Mouse (Mus musculus): ENCODE data around the gene Spp2. TPM values are rescaled to one million over a fixed set of nuclear protein-coding genes. Genes with fewer than 3 reads are reported as not detected.
A peak's percentile ranks its signal among the peaks of the same experiment; 100 is the strongest.

Spp2 gene
- total RNA-seq (2021), result under 1 TPM in 1 of 2 experiments, not detected in 1; 0.52 TPM
- long read RNA-seq, experiment 1, result 0 reads
- long read RNA-seq, experiment 2, result 0 reads

DNA sequence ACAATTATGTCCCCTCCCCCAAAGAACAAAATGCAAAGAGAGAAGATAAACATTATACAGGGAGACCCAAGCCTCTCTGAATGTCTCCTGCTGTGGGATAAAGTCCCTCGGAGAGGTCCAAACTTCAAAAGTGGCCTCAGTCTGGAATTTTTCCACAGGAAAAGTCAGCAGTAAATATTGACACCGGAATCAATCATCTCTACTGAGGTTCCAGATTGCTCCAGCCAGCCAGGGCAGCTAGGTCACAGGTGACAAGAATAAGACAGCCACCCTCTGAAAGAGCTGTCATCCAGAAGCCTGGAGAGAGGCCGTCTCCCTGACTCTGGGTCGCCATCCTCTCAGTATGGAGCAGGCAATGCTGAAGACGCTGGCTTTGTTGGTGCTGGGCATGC lies at the start of gene Spp2:
Gene Spp2 (plus strand): TSS at position 155 of the 392 bp plus-strand sequence.
- DNase-seq, result no peak

DNA sequence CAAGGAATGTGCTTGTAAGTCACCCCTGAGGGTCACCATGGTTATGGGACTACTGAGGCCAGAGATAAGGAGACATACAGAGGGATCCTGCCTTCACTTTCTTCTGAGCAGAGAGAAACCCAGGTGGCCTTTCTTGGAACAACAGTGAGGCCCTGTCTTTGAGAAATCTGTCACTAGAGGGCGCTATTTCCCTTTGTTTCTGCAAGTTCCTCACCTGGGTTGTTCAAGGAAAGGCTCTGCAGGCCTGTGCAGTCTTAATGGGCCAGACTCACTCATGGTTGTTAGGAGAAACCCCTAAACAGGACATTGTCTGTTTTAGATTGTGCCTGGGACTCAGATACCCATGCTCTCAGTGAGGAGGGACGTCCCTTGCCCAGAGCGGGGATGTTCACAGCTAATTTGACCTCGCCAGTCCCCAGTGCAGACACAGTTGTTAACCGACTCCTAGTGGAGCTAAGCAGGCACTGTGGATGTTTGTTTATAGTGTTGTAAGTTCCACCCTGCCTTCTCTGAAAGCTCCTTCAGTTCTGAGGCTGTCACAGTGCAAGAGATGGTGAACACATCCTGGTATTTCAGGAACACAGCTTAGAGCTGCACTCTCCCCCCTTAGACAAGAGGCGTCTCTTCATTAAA lies 49.2 kb upstream of the Spp2 start:
- DNase-seq, result peak; percentile 18

DNA sequence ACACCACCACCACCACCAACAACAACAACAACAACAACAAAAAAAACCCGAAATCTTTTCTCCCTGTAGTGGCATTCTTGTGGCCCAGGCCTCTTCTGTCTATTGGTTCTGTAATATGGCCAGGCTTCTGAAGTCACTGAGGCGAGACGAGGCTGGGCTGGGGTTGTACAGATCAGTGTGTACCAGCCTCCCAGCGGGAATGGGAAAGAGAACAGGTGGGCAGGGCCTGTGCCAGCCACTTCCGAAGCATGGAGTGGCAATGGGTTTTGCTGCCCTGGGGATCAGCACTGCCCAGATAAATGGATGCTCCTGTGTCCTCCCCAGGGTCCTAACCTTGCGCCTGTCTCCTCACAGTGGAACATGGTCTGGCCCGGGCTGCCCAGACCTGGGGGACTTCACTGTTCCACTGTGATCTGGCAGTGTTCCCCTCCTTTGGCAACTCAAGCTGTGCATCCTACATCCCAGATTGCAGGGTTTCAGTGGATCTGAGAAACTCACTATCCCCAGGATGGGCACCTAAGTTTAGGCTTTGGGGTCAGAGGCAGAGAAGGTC lies 48.6 kb upstream of the Spp2 start:
- no peak for DNase-seq

DNA sequence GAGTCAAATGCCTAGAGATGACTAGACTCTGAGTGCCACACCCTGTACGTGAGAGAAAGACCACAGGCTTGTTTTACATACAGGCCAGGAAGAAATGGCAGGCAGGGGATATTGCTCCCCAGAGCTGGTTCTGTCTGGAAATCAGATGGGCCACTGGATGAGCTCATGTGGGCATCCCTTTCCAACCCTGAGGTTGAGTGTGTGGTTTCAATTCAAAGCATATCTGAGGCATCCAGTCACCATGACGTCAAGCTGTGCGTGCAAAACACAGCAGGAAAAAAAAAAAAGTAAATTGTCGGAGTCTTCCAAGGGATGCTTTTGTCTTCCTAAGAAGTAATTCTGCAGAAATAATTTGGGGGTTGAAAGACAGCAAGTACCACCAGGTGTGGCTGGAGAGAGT lies 45.7 kb upstream of the Spp2 start:
- no peak for DNase-seq

DNA sequence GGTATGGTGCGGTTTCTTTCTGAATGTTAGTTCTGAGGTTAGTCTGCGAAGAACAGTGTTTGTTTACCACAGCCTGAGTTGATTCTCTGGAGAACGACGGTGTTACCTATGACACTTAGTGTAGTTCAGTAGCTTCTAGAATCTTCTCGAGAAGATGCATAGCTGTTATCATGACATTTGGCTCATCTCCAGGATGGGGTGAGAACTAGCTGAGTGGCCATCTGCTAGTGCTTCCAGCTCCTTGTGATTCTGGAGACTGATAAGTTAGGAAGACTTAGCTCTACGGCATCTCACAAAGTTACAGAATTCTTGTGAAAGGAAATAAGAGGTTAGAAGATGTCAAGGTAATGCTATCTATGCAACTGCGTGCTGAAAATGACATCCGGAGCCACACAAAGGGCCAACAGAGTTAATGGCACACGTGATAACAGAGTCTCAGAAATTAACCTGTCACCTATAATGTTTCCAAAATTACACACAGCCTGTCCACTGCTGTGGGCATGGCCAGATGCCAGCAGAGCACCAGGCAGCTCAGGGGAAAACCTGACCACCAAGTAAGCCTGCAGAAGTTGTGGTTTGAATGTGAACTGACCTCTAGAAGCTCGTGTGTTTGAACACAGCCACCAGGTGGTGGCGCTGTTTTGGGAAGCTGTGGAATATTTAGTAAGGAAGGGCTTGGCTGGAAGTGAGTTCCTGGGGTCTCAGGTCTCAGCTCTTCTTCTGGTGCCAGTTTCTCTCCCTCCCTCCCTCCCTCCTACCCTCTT lies 39.7 kb upstream of the Spp2 start:
- no peak for DNase-seq

DNA sequence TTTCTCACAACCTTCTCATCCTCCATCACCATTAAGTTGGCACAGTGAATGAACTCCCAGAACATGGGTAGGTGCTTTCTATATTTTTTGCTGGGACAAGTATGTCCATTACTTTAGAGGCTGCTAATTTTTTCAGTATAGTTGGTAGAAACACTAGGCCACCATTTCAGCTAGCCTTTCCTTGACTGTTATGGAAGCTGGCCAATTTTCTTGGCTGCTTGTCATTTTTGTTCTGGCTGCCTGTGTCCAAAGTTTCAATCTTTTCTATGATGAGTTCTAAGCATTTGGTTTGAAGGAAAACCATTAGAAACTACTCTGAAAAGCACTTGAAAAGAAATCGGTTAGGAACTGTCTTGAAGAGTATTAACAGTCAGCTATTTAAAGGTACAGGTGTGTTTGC lies 28.3 kb upstream of the Spp2 start:
- no peak for DNase-seq

DNA sequence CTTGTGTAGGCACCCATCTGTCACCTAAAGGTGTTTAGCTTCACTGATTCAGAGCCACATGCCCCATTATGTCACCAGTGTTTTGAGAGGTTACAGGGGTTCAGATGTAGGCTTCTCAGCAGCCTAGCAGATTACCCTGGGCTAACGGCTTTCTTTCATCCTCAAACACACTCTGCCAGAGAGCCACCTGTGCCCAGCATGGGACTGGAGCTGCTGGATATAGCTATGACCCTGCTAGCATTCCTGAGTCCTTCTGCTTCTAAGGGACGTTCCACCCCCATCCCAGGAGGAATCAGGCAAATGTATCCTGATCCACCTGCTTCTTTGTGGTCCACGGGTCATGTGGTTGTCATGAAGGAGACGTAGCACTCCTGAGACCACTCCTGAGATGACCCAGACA lies 15.1 kb upstream of the Spp2 start:
- DNase-seq, result no peak

DNA sequence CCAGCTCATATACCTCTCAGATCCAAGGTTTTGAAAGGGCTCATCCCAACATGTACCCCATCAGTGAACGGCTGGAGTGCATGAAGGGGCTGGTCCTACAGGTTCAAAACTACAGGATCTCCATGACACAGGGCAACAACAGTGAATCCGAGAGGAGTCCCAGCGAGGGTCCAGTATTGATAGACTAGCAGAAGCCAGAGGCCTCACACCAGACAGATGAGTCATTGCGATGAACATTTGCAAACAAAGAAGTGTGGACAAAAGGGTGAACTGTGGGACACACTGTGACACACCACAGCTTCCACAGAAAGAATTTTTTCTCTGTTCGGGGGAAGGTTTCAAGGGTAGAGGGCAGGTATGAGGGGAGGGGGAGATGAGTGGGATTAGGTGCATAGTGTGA lies 13.4 kb upstream of the Spp2 start:
- no peak for DNase-seq

DNA sequence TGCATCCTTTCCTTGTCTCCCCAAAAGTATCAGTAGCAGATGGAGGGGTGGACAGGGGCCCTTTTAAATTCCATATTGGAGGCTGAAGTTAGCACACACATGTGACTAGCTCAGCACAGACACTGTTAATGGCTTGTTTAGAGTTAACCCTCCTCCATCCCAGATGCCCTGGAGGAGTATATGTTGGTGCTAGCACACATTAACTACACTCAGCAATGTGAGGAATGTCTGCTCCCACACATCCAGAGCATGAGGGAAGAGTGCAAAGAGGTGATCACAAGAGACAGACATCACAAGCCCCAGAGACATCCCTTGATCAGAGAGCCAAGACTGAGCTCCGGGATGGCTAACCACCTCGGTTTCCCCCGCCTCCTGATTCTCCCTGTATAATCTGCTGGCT lies 3.4 kb upstream of the Spp2 start:
- no peak for DNase-seq

DNA sequence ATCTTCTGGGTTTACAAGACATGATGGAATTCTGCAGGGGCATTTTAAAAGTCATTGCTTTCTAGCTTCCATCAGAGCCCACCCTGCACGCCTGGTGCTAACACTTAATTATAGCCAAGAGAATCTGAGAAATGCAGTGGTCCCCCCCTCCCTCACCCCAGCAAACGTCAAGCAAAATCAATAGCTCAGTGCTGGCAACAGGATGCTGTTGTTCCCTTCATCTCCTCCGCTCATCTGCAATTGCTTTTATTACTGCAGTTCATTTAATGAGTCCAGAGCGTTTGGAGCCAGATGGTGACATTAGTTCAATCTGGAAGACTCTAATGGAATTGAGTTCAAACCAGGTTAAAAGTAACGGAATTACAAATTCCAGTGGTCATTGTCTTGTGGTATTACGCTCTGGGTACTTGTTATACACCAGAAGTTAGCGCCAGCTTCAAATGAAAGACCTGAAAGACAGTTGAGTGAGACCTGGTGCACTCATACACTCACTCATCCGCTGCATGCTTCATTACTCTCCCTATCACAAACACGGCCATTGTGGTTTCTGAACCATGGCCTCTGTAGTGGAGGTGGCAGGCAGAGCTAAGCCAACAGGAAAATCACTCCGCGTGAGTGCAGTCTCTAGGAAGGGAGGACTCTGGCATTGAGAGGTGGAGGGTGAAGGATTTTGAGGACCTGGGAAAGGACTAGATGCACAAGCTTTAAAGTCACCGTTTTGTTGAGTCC lies 519 bp upstream of the Spp2 start:
- no peak for DNase-seq

DNA sequence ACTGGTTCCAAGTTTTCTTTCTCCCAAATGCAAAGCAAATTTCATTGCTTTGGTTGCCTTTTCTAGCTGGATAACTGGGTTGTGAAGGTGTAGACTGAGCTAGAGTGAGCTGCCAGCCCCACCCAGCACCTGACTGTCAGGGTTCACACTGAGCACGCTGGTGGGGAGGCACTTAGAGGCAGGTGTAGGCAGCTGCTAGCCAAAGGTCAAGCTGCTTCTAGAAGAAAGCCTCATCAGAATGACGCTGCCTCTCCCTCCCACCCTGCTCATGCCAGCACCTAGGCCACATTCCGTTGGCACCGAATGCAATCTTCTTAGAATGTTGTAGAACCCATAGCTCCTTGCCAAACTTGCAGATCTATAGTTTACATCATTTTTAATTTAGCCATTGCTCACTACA lies 1.6 kb downstream of the Spp2 start:
- no peak for DNase-seq

DNA sequence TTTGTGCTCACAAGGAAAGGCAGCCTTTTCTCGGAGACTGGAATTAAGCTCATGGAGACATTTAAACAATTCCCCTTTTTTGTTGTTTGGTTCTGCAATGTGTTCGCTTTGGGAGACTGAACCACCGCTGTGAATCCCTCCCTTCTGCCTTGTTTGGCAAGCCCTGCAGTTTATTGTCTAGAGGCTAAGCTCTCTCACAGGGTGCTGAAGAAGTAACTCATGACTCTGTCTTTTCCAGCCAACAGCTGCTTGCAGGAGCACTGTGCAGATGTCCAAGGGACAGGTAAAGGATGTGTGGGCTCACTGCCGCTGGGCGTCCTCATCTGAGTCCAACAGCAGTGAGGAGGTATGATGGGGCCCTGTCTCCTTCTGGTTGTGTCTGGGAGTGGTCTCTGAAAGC lies 5.3 kb downstream of the Spp2 start:
- DNase-seq, result no peak

DNA sequence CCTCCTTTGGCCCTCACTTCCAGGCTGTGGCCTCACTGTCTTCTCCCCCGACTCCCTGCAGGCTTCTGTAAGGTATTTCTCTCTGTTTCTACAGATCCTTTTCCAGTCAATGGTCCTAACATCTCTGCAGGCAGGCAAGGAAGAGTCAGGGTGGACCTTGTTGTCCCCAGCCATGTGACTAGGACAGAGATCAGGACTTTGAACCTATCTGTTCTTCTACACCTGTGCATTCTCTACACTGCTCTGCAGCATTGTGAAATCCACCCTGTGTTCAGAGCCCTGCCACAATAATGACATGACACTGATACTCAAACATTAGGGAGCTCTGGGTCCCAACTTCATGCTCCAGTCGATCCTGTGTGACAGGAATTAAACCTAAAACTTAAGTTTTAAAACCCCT lies 12.2 kb downstream of the Spp2 start:
- no peak for DNase-seq

DNA sequence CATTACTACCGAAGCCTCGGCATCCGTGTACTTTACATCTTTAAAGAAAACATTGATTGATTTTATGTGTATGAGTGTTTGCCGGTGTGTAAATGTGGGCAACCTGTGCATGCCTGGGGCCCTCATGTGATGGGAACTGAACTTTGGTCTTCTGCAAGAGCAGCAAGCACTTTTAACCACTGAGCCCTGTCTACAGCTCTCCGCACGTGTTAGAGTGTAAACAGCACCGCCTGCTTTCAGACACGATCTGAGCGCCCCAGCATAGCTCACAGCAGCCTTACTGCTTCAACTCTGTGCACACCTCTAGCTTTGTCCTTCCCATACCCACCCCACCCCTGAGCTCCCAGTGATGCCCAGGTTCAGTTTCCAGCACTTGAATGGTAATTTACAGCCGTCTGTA lies 15.3 kb downstream of the Spp2 start:
- DNase-seq, result no peak

DNA sequence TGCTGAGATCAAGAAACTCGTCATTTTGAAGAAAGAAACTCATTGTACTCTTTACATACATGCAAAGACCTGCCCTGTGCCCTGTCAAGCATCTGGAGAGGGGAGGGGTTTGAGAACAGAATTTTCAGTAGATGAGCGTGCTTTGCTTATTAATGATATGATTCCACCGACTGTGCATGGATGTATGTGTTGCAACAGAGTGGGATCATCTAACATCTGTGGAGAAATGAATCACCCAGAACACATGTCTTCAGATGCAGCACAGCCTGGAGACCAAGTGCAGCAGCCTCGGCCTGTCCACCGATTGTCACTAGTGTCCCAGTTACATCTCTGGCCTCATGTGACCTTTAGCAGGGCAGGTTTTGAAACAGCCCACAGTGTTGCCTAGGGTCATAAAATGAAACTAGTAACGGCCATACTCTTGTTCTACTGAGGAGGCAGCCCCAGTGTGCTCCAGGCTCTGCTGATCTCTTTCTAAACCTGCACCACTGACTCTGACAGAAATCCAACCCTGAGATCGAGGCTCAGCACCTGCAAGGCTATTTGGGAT lies 16.2 kb downstream of the Spp2 start:
- DNase-seq, result no peak

DNA sequence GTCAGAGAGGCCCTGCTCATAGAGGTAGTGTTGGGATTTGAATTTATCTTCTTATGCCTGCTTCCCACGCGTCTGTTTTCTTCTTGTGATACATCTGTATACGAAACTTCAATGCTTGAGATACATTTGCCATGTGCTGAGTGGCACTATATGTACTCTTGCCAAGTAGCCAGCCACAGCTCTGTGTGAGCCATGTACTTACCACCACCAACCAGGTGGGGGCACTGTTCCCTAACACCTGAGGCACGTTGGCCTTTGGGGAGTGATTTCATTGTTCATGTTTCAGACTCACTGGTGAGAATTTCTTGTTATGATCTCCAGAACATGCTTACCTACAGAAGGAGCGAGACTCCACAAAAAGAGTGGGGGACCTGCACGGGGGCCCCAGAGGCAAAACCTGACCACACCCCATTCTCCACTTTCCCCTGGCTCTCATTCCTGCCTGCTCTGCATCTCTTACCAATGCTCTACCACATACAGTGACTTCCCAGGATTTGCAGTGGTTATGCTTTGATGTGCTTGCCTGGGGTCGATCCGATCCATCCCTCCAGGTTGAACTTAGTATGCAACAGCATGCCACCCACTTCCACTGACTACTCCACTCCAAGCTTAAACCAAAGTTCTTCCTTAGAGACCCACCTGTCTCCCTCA lies 18.0 kb downstream of the Spp2 start:
- DNase-seq, result peak; percentile 80

DNA sequence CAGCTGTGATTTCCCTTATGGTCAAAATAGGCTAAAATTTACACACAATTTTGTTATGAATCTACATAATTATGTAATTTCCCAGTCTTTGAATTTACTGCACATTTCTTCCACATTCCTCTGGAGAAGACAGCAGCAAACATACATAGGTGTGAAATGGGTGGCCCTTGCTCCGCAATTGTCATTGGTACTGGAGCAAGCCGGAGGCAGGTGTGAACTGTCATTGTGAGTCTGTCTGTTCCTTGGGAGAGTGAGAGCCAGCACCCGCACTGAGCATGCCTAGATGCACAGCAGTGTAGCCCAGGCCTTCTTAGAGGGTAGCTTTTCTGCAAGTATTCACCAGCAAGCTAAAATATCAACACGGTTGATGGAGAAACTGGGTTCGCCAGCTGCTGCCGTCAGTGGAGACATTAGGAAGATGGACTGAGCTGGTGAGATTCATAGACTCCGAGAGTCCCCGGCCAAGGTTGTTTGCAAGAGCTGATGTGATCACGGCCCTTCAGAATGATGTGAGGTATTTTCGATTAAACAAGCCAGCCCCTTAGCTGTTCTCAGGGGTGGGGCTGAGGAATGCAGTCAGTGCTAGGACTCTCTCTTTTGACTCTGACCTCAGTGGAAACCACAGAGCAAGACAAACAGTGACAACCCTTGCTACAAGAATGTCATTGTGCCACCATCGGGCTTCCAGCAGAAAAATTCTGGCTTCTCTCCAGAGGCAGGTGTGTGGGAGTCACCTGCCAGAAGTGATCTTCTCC lies 21.4 kb downstream of the Spp2 start:
- no peak for DNase-seq

DNA sequence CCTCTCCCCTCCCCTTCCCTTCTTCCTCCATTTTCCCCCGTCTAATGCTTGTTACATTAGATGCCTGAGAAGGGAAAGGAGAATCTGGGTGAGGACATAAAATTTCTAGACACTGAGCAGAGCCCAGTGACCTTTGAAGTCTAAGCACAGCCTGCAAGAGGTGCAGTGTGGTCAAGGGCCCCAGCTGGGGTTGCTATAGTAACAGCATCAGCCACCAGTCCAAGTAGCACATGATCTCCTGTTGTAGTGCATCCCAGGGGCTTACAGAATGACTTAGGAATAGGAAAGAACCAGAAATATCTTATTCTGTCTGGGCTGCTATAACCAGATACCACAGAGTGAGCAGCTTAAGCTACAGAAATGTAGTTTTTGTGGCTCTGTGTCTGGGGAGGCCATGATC lies 22.7 kb downstream of the Spp2 start:
- no peak for DNase-seq

DNA sequence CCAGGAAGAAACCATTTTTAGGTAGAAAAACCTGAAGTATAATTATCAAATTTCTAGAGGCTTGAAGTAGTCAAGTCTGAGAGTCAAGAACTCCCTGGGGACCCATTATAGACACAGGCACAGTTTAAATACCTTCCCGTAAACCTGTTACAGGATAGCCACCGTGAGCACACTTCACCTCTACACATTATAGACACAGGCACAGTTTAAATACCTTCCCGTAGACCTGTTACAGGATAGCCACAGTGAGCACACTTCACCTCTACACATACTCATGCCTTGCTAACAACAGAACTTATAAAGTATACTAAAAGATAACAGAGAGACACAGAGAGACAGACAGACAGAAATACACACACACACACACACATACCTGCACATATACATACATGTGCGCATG lies 24.5 kb downstream of the Spp2 start:
- DNase-seq, result no peak

DNA sequence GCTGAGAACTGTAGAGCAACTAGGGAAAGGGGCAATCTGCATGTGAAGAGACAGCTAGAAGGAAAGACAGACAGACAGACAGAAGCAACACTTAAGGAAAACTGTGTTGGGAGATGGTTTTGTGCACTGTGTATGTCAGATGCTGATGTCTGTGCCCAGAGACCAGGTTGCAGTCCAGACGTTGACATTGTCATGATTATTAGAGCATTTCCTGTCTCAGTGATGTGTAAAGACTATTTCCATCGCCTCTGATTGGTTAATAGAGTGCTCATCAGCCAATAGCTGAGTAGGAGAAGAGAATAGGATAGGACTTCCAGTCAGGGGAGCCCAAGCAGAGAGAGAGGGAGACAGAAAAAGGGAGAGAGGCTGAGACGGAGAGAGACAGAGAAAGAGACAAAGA lies 25.8 kb downstream of the Spp2 start:
- DNase-seq, result no peak

DNA sequence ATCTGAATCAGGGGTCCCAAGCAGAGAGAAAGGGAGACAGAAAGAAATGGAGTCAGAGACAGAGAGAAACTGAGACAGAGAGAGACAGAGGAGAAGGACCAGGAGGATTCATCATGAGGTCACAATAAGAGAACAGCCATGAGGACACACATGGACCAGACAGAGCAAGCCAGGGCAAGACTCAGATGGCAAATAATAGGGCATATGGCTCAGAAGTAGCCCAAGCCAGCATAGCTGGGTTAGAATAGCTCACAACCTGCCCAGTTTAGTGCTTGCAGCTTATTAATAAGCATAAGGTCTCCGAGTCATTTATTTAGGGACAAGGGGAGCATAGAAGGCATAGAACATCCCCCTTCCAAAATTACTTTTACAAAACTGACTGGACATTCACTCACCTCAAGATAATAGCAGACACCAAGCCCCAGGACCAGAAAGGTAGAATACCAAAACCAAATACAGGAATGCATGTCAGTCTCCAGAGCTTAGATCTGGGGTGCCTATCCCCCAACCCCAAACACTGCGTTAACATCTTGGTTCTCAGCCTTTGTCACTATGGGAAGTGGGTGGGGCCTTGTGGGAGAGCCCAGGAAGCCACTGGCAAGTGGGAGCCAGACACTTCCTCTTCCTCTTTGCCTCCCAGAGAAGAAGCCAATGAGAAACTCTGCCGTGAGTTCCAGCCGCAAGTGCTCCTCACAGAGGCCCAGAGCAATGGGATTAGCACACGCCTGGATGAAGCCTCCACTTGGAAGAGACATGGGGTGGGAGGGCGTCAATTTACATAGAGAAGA lies 26.5 kb downstream of the Spp2 start:
- no peak for DNase-seq
